Mouse (Mus musculus): Measurements from ENCODE around the gene Nxph2. TPM values are rescaled to one million over a fixed set of nuclear protein-coding genes. Genes with fewer than 3 reads are reported as not detected.
"Not testable (repeated sequence)": the region's sequence is repeated elsewhere in the genome, so short reads cannot be mapped to it uniquely, and the experiment has no call there.

The Nxph2 gene
- polyA plus RNA-seq (2012; fragmentation: generic; extraction: Trizol): not detected

- Histone ChIP-seq H3K4me3 (no peak within 1 kb of the TSS), H3K4me2 (ENCODE audit: low read depth) (no peak within 1 kb of the TSS), H3K27me3 (ENCODE audit: control insufficient read depth, insufficient read depth, insufficient read length) (no peaks in the 10 kb centered on the region), H3K36me3 (ENCODE audit: control insufficient read depth, insufficient read depth) (no peaks in the 10 kb centered on the region), H3K79me2 (ENCODE audit: control insufficient read depth, insufficient read depth) (no peaks in the 10 kb centered on the region), H3ac (ENCODE audit: control insufficient read depth, insufficient read length) (no peak within 1 kb of the TSS)
- TF ChIP-seq POLR2A (IDR thresholded peaks at IDR 0.05; ENCODE audit: insufficient read length, low read depth): no peak
- no peak for TF ChIP-seq MYOD1 (IDR thresholded peaks at IDR 0.05; ENCODE audit: control insufficient read depth in 1 of 3, insufficient read length in 2 of 3, low read depth in 2 of 3)
- TF ChIP-seq CEBPB (IDR thresholded peaks at IDR 0.05; ENCODE audit: insufficient read depth, poor library complexity, severe bottlenecking): no peak
- no peak for TF ChIP-seq MYOG (IDR thresholded peaks at IDR 0.05; ENCODE audit: control insufficient read depth in 1 of 3, insufficient read depth in 1 of 3, insufficient read length in 2 of 3, low read depth in 2 of 3)
- TF ChIP-seq POLR2AphosphoS2 (IDR thresholded peaks at IDR 0.05; ENCODE audit: insufficient read length, low read depth): no peak
- TF ChIP-seq TCF3 (IDR thresholded peaks at IDR 0.05; ENCODE audit: insufficient read length, low read depth): no peak
- TF ChIP-seq MAX (IDR thresholded peaks at IDR 0.05; ENCODE audit: low read depth): no peak
- no peak for TF ChIP-seq E2F4 (IDR thresholded peaks at IDR 0.05; ENCODE audit: insufficient read depth)
- TF ChIP-seq REST (IDR thresholded peaks at IDR 0.05; ENCODE audit: insufficient read depth, insufficient read length): no peak
- no peak for TF ChIP-seq USF1 (IDR thresholded peaks at IDR 0.05; ENCODE audit: low read depth)
- no peak for TF ChIP-seq TCF12 (IDR thresholded peaks at IDR 0.05; ENCODE audit: insufficient read depth, poor library complexity, severe bottlenecking)
- no peak for TF ChIP-seq SRF (IDR thresholded peaks at IDR 0.05; ENCODE audit: control insufficient read depth, insufficient read length, low read depth)
These were observed at the start of gene Nxph2 for GRCm38 (mm10) chr2:23320746-23321585. Gene Nxph2 (plus strand): TSS chr2:23321246.

GRCm38 (mm10) chr2:23290991-23291390 is 30.1 kb upstream of the Nxph2 start:
- not testable (repeated sequence) for H3K36me3 ChIP-seq (ENCODE audit: control insufficient read depth, insufficient read depth); H3K79me2 ChIP-seq (ENCODE audit: control insufficient read depth, insufficient read depth); H3K27me3 ChIP-seq (ENCODE audit: control insufficient read depth, insufficient read depth, insufficient read length); H3K4me2 ChIP-seq (ENCODE audit: low read depth); H3K4me3 ChIP-seq; H3ac ChIP-seq (ENCODE audit: control insufficient read depth, insufficient read length)
- peak; percentile 46 for TF ChIP-seq REST (IDR thresholded peaks at IDR 0.05; ENCODE audit: insufficient read depth, insufficient read length)

GRCm38 (mm10) chr2:23314869-23315268 is 6.2 kb upstream of the Nxph2 start:
- Histone ChIP-seq H3ac (ENCODE audit: control insufficient read depth, insufficient read length) (no peak overlapping the region), H3K79me2 (ENCODE audit: control insufficient read depth, insufficient read depth) (no peaks in the 10 kb centered on the region), H3K36me3 (ENCODE audit: control insufficient read depth, insufficient read depth) (no peaks in the 10 kb centered on the region), H3K4me2 (ENCODE audit: low read depth) (no peak overlapping the region), H3K27me3 (ENCODE audit: control insufficient read depth, insufficient read depth, insufficient read length) (no peaks in the 10 kb centered on the region), H3K4me3 (no peak overlapping the region)
- TF ChIP-seq CEBPB (IDR thresholded peaks at IDR 0.05; ENCODE audit: insufficient read depth, poor library complexity, severe bottlenecking) (no peak), POLR2A (IDR thresholded peaks at IDR 0.05; ENCODE audit: insufficient read length, low read depth) (no peak), SRF (IDR thresholded peaks at IDR 0.05; ENCODE audit: control insufficient read depth, insufficient read length, low read depth) (no peak), MYOG (IDR thresholded peaks at IDR 0.05; ENCODE audit: control insufficient read depth in 1 of 3, insufficient read depth in 1 of 3, insufficient read length in 2 of 3, low read depth in 2 of 3) (no peak), USF1 (IDR thresholded peaks at IDR 0.05; ENCODE audit: low read depth) (no peak), MYOD1 (IDR thresholded peaks at IDR 0.05; ENCODE audit: control insufficient read depth in 1 of 3, insufficient read length in 2 of 3, low read depth in 2 of 3) (no peak), MAX (IDR thresholded peaks at IDR 0.05; ENCODE audit: low read depth) (no peak), TCF3 (IDR thresholded peaks at IDR 0.05; ENCODE audit: insufficient read length, low read depth) (no peak), REST (IDR thresholded peaks at IDR 0.05; ENCODE audit: insufficient read depth, insufficient read length) (no peak), TCF12 (IDR thresholded peaks at IDR 0.05; ENCODE audit: insufficient read depth, poor library complexity, severe bottlenecking) (no peak), E2F4 (IDR thresholded peaks at IDR 0.05; ENCODE audit: insufficient read depth) (no peak), POLR2AphosphoS2 (IDR thresholded peaks at IDR 0.05; ENCODE audit: insufficient read length, low read depth) (no peak)

Other genes with a start within 250 kb of the Nxph2 start
- 1.7 TPM for gene Mastl, start 165.2 kb upstream of the Nxph2 start, polyA plus RNA-seq (2012; fragmentation: generic; extraction: Trizol)
- 17.9 TPM for gene Yme1l1, start 164.9 kb upstream of the Nxph2 start, polyA plus RNA-seq (2012; fragmentation: generic; extraction: Trizol)
- gene 4931423N10Rik, start 113.8 kb upstream of the Nxph2 start, polyA plus RNA-seq (2012; fragmentation: generic; extraction: Trizol): not detected

All from myocyte (in vitro differentiated cells).